Mouse (Mus musculus): ENCODE results near the gene Maml3.

- TF ChIP-seq POLR2A (IDR thresholded peaks at IDR 0.05; ENCODE audit: borderline replicate concordance, extremely low read depth, insufficient read depth, insufficient read length, poor library complexity, severe bottlenecking) (no peak), CTCF (IDR thresholded peaks at IDR 0.05; ENCODE audit: borderline replicate concordance, extremely low read depth, insufficient read depth, insufficient read length) (no peak)
These were observed 219.0 kb downstream of the Maml3 start for GRCm38 (mm10) chr3:51885920-51886319.

All from brain, embryonic 14.5 days (tissue).